Mouse (Mus musculus) ES-E14 (cell line): ENCODE results near the gene Golga4. TPM values are rescaled to one million over a fixed set of nuclear protein-coding genes. Genes with fewer than 3 reads are reported as not detected.

Experiments
- DNase-seq: peaks from one replicate; pipeline ENCODE4 v3.0.0-alpha.2; 2013; ENCODE audit warnings: low read depth, low spot score
- H3K27ac ChIP-seq: 2 replicates; pipeline ENCODE4 v1.5.1; 2012; ENCODE audit warnings: low read depth, mild to moderate bottlenecking, low read length, moderate library complexity, mixed read lengths; ENCODE audit not compliant: poor library complexity, insufficient read depth, severe bottlenecking
- H3K36me3 ChIP-seq: 2 replicates; pipeline ENCODE4 v1.6.1; 2012; ENCODE audit warnings: mild to moderate bottlenecking, low read length, moderate library complexity, mixed read lengths; ENCODE audit not compliant: control insufficient read depth, poor library complexity, insufficient read depth, severe bottlenecking
- H3K4me1 ChIP-seq, 2 experiments: fragments of 150-350 bp in 1 of 2; sonication (generic) in 1 of 2; 2 replicates each; pipeline ENCODE4 v1.6.1; 2012; ENCODE audit warnings: low read length in 2 of 2, mild to moderate bottlenecking in 1 of 2, mixed read lengths in 1 of 2; ENCODE audit not compliant: control insufficient read depth in 2 of 2, insufficient read depth in 2 of 2, poor library complexity in 1 of 2
- H3K4me3 ChIP-seq, 2 experiments: fragments of 150-350 bp in 1 of 2; sonication (generic) in 1 of 2; 2 replicates each; pipeline ENCODE4 v1.5.1; 2012; ENCODE audit warnings: low read length in 2 of 2, low read depth in 1 of 2, mild to moderate bottlenecking in 1 of 2, mixed read lengths in 1 of 2; ENCODE audit not compliant: insufficient read depth in 1 of 2, poor library complexity in 1 of 2, severe bottlenecking in 1 of 2
- H3K9ac ChIP-seq: 2 replicates; pipeline ENCODE4 v1.6.1; 2012; ENCODE audit warnings: low read depth, mild to moderate bottlenecking, low read length, mixed read lengths; ENCODE audit not compliant: poor library complexity, insufficient read depth, severe bottlenecking
- H3K9me3 ChIP-seq: fragments of 150-350 bp; sonication (generic); 2 replicates; pipeline ENCODE4 v1.6.1; 2012; ENCODE audit warnings: low read depth, mild to moderate bottlenecking, low read length; ENCODE audit not compliant: control insufficient read depth, insufficient read depth
- CHD2 ChIP-seq: IDR thresholded peaks from 2 replicates; pipeline ENCODE4 v1.6.1; 2014; ENCODE audit warnings: mild to moderate bottlenecking, low read depth, low read length, inconsistent platforms
- HCFC1 ChIP-seq: IDR thresholded peaks from 2 replicates; pipeline ENCODE4 v1.6.1; 2012; ENCODE audit warnings: low read length, inconsistent platforms, borderline replicate concordance; ENCODE audit not compliant: insufficient read depth
- MAFK ChIP-seq: IDR thresholded peaks from 2 replicates; pipeline ENCODE4 v1.6.1; 2014; ENCODE audit warnings: mild to moderate bottlenecking, low read depth, low read length, inconsistent platforms; ENCODE audit not compliant: insufficient read depth
- ZC3H11A ChIP-seq: IDR thresholded peaks from 2 replicates; pipeline ENCODE4 v1.6.1; 2012; ENCODE audit warnings: low read depth, mild to moderate bottlenecking, inconsistent platforms, low read length, borderline replicate concordance
- ZNF384 ChIP-seq: IDR thresholded peaks from 2 replicates; pipeline ENCODE4 v1.6.1; 2012; ENCODE audit warnings: low read depth, low read length, inconsistent platforms
- in situ Hi-C, 2 experiments: fragments of 600-800 bp; cut with MboI; formaldehyde crosslinking; loops; one replicate each; pipeline ENCODE4 v1.15.1; 2025; ENCODE audit warnings: low sequenced_read_pairs in 2 of 2, inconsistent platforms in 1 of 2; ENCODE audit not compliant: unreplicated experiment in 2 of 2
- total RNA-seq: library from RNA; depleted of rRNA; stranded (reverse); fragments of 300-350 nt; gene quantifications from 2 replicates; pipeline ENCODE4 v1.2.3, GENCODE M21; 2012

Gene Golga4
- total RNA-seq, 1 experiment = 73.3 TPM

- peaks cover 0 to 6% of the 10 kb centered on the region in 2 experiments; a peak in 1 of 4 replicates for H3K4me1 ChIP-seq
- TF ChIP-seq HCFC1 (no peak), CHD2 (no peak), ZC3H11A (no peak), ZNF384 (no peak), MAFK (no peak)
- H3K9ac ChIP-seq = no peak overlapping the region
- in situ Hi-C loops = no loop called here
- H3K27ac ChIP-seq = no peak overlapping the region
- H3K4me3 ChIP-seq = no peak overlapping the region
- H3K9me3 ChIP-seq = no peaks in the 10 kb centered on the region
- DNase-seq = no peak
- H3K36me3 ChIP-seq = no peaks in the 10 kb centered on the region
Measured at GRCm38 (mm10) chr9:118469272-118469671, 36.8 kb upstream of the Golga4 start.

- no peak for DNase-seq
- Histone ChIP-seq H3K27ac (no peak overlapping the region), H3K4me1 (peaks cover 0 to 6% of the 10 kb centered on the region in 2 experiments; a peak in 1 of 4 replicates), H3K9ac (no peak overlapping the region), H3K4me3 (no peak overlapping the region), H3K36me3 (no peaks in the 10 kb centered on the region), H3K9me3 (no peaks in the 10 kb centered on the region)
- TF ChIP-seq HCFC1 (no peak), ZNF384 (no peak), CHD2 (no peak), MAFK (no peak), ZC3H11A (no peak)
- in situ Hi-C loops = no loop called here
Measured at GRCm38 (mm10) chr9:118471296-118471695, 34.8 kb upstream of the Golga4 start.

GRCm38 (mm10) chr9:118476211-118476765 is 29.8 kb upstream of the Golga4 start:
- Histone ChIP-seq H3K4me1 (peaks cover 0 to 3% of the 10 kb centered on the region in 2 experiments; a peak in 1 of 4 replicates), H3K9ac (no peak overlapping the region), H3K27ac (no peak overlapping the region), H3K9me3 (no peaks in the 10 kb centered on the region), H3K4me3 (peak overlapping the region in 1 of 2 experiments; percentile 14; a peak in 1 of 4 replicates), H3K36me3 (no peaks in the 10 kb centered on the region)
- DNase-seq = no peak
- in situ Hi-C loops = loop anchor here in 1 of 2 experiments (25.0 kb wide), 1 partner anchor 414 kb away; no protein-coding TSS in a partner anchor
- TF ChIP-seq CHD2 (no peak), MAFK (no peak), ZC3H11A (no peak), HCFC1 (no peak), ZNF384 (no peak)

GRCm38 (mm10) chr9:118476766-118477271 is 29.2 kb upstream of the Golga4 start:
- no peak for DNase-seq
- H3K4me3 ChIP-seq = peak overlapping the region in 1 of 2 experiments; percentile 14; a peak in 1 of 4 replicates
- H3K9me3 ChIP-seq = no peaks in the 10 kb centered on the region
- H3K9ac ChIP-seq = no peak overlapping the region
- no peak overlapping the region for H3K27ac ChIP-seq
- no peaks in the 10 kb centered on the region for H3K36me3 ChIP-seq
- peaks cover 1 to 4% of the 10 kb centered on the region in 2 experiments; a peak in 1 of 4 replicates for H3K4me1 ChIP-seq
- TF ChIP-seq HCFC1 (no peak), ZC3H11A (no peak)
- in situ Hi-C loops = loop anchor here in 1 of 2 experiments (25.0 kb wide), 1 partner anchor 415 kb away; no protein-coding TSS in a partner anchor
